Mouse (Mus musculus) liver, embryonic 14.5 days (tissue): ENCODE results near the gene Slf2. TPM values are rescaled to one million over a fixed set of nuclear protein-coding genes. Genes with fewer than 3 reads are reported as not detected.
A peak's percentile ranks its signal among the peaks of the same experiment; 100 is the strongest.

Source experiments
- ATAC-seq: fragments of 200-750 bp; cut with Nextera tagmentation; 2 replicates; pipeline ENCODE4 v1.8.0; 2017; ENCODE audit warnings: moderate number of reproducible peaks, mild to moderate bottlenecking, moderate library complexity; ENCODE audit not compliant: insufficient read depth
- DNase-seq, 3 experiments: peaks; one replicate each; pipeline ENCODE4 v3.0.0-alpha.2; 2012 to 2013; ENCODE audit warnings: low read depth in 3 of 3, low spot score in 3 of 3
- H3K27ac ChIP-seq: fragments of 300-500 bp; sonication (generic); 2 replicates; pipeline ENCODE4 v1.5.1; 2014; ENCODE audit warnings: moderate library complexity, mild to moderate bottlenecking, control low read depth, inconsistent platforms
- H3K27me3 ChIP-seq: fragments of 300-500 bp; sonication (generic); 2 replicates; pipeline ENCODE4 v1.6.1; 2014; ENCODE audit warnings: mild to moderate bottlenecking, low read length, moderate library complexity; ENCODE audit not compliant: control insufficient read depth, insufficient read depth
- H3K36me3 ChIP-seq: fragments of 300-500 bp; sonication (generic); replicated peaks from 2 replicates; pipeline ENCODE4 v1.6.1; 2014; ENCODE audit warnings: low read depth; ENCODE audit not compliant: control insufficient read depth, insufficient read depth
- H3K4me1 ChIP-seq, 2 experiments: fragments of 200-500 bp in 1 of 2; fragments of 300-500 bp in 1 of 2; sonication (generic) in 1 of 2; replicated peaks; 2 replicates each; pipeline ENCODE4 v1.6.1; 2012 to 2014; ENCODE audit warnings: antibody characterized with exemption in 1 of 2, inconsistent platforms in 1 of 2, low read length in 1 of 2; ENCODE audit not compliant: control insufficient read depth in 2 of 2, insufficient read depth in 2 of 2
- H3K4me2 ChIP-seq: fragments of 300-500 bp; sonication (generic); 2 replicates; pipeline ENCODE4 v1.6.1; 2014; ENCODE audit warnings: low read depth, mild to moderate bottlenecking, control low read depth, moderate library complexity
- H3K4me3 ChIP-seq, 2 experiments: fragments of 200-500 bp in 1 of 2; fragments of 300-500 bp in 1 of 2; sonication (generic) in 1 of 2; 2 replicates each; pipeline ENCODE4 v1.5.1; 2012 to 2014; ENCODE audit warnings: low read depth in 2 of 2, low read length in 2 of 2, mild to moderate bottlenecking in 2 of 2, control low read depth in 1 of 2, inconsistent platforms in 1 of 2, moderate library complexity in 1 of 2; ENCODE audit not compliant: insufficient read depth in 1 of 2
- H3K9ac ChIP-seq: fragments of 300-500 bp; sonication (generic); replicated peaks from 2 replicates; pipeline ENCODE4 v1.6.1; 2014; ENCODE audit warnings: mild to moderate bottlenecking, control low read depth, moderate library complexity
- H3K9me3 ChIP-seq: fragments of 300-500 bp; sonication (generic); 2 replicates; pipeline ENCODE4 v1.6.1; 2016; ENCODE audit warnings: low read length, mixed read lengths; ENCODE audit not compliant: control insufficient read depth
- CTCF ChIP-seq: IDR thresholded peaks from 2 replicates; pipeline ENCODE4 v1.5.1; 2016; ENCODE audit warnings: antibody characterized with exemption, low read depth, control low read depth
- EP300 ChIP-seq: IDR thresholded peaks from 2 replicates; pipeline ENCODE4 v1.6.1; 2016; ENCODE audit warnings: antibody characterized with exemption, low read depth
- WGBS: fragments of 180-500 bp; shearing (Covaris S2); extraction: QIAGEN DNeasy Blood & Tissue Kit; methylation state at CpG from one replicate; pipeline ENCODE4 v1.1.7; 2014; ENCODE audit not compliant: insufficient replicate concordance; 5-methylcytosine and 5-hydroxymethylcytosine counted together
- polyA plus RNA-seq, 2 experiments: library from polyadenylated mRNA; depleted of rRNA in 1 of 2; stranded (reverse) in 1 of 2; unstranded in 1 of 2; fragments of >200 nt; fragmentation: Nextera tagmentation in 1 of 2; extraction: Ambion mirVana in 1 of 2; gene quantifications; 2 replicates each; pipeline versions ENCODE4 v1.2.1 to v1.2.3; 2012 to 2014

Gene Slf2
- polyA plus RNA-seq, 2 experiments = 8.6 to 11.1 TPM

GRCm38 (mm10) chr19:45031780-45032179 is 100.8 kb downstream of the Slf2 start:
- Histone ChIP-seq H3K4me2 (no peak overlapping the region), H3K9me3 (no peaks in the 10 kb centered on the region), H3K27ac (no peak overlapping the region), H3K4me1 (peaks cover 0 to 2% of the 10 kb centered on the region in 2 experiments; a peak in 1 of 4 replicates), H3K27me3 (no peaks in the 10 kb centered on the region), H3K36me3 (no peaks in the 10 kb centered on the region), H3K9ac (no peak overlapping the region), H3K4me3 (no peak overlapping the region)
- ATAC-seq (peak; percentile 22; the same call in 1 of the 2 replicates), DNase-seq (no peak)
- TF ChIP-seq CTCF (peak; percentile 87), EP300 (no peak)
- WGBS = 22% methylated on average over 4 of the region's 4 CpGs

Other genes with a start within 250 kb of the Slf2 start
- 0.02 TPM in 1 of 2 replicates, not detected in the other for gene Pax2, start 175.1 kb upstream of the Slf2 start, polyA plus RNA-seq (2012; rRNA removed)
- gene Pax2, start 175.1 kb upstream of the Slf2 start, polyA plus RNA-seq (2014; fragmentation: Nextera tagmentation; extraction: Ambion mirVana) = not detected in 2 replicates
- 24.9 and 32.5 TPM in 2 replicates for gene Sema4g, start 58.0 kb downstream of the Slf2 start, polyA plus RNA-seq (2012; rRNA removed)
- 2.6 and 3.3 TPM in 2 replicates for gene Sema4g, start 58.0 kb downstream of the Slf2 start, polyA plus RNA-seq (2014; fragmentation: Nextera tagmentation; extraction: Ambion mirVana)
- gene Twnk, start 74.5 kb downstream of the Slf2 start, polyA plus RNA-seq (2012; rRNA removed) = 6.0 and 8.0 TPM in 2 replicates
- 4.3 TPM in 2 replicates for gene Twnk, start 74.5 kb downstream of the Slf2 start, polyA plus RNA-seq (2014; fragmentation: Nextera tagmentation; extraction: Ambion mirVana)
- 28.9 and 30.5 TPM in 2 replicates for gene Mrpl43, start 75.3 kb downstream of the Slf2 start, polyA plus RNA-seq (2012; rRNA removed)
- gene Mrpl43, start 75.3 kb downstream of the Slf2 start, polyA plus RNA-seq (2014; fragmentation: Nextera tagmentation; extraction: Ambion mirVana) = 19.6 and 20.5 TPM in 2 replicates
- gene Lzts2, start 83.3 kb downstream of the Slf2 start, polyA plus RNA-seq (2012; rRNA removed) = 4.8 and 6.2 TPM in 2 replicates
- gene Lzts2, start 83.3 kb downstream of the Slf2 start, polyA plus RNA-seq (2014; fragmentation: Nextera tagmentation; extraction: Ambion mirVana) = 3.7 and 6.0 TPM in 2 replicates
- 0.02 and 0.03 TPM in 2 replicates for gene Pdzd7, start 114.6 kb downstream of the Slf2 start, polyA plus RNA-seq (2012; rRNA removed)
- not detected in 2 replicates for gene Pdzd7, start 114.6 kb downstream of the Slf2 start, polyA plus RNA-seq (2014; fragmentation: Nextera tagmentation; extraction: Ambion mirVana)
- gene Sfxn3, start 116.4 kb downstream of the Slf2 start, polyA plus RNA-seq (2012; rRNA removed) = 2.4 TPM in 2 replicates
- gene Sfxn3, start 116.4 kb downstream of the Slf2 start, polyA plus RNA-seq (2014; fragmentation: Nextera tagmentation; extraction: Ambion mirVana) = 1.8 and 2.5 TPM in 2 replicates
- gene Kazald1, start 144.1 kb downstream of the Slf2 start, polyA plus RNA-seq (2012; rRNA removed) = 0.15 and 0.22 TPM in 2 replicates
- 0.13 and 0.29 TPM in 2 replicates for gene Kazald1, start 144.1 kb downstream of the Slf2 start, polyA plus RNA-seq (2014; fragmentation: Nextera tagmentation; extraction: Ambion mirVana)
- 0.01 TPM in 1 of 2 replicates, not detected in the other for gene Tlx1, start 219.5 kb downstream of the Slf2 start, polyA plus RNA-seq (2012; rRNA removed)
- gene Tlx1, start 219.5 kb downstream of the Slf2 start, polyA plus RNA-seq (2014; fragmentation: Nextera tagmentation; extraction: Ambion mirVana) = not detected in 2 replicates